Mouse (Mus musculus) monocyte, adult 5-6 weeks (primary cell): ENCODE measurements around the gene Lrrc8c. TPM values are rescaled to one million over a fixed set of nuclear protein-coding genes. Genes with fewer than 3 reads are reported as not detected.
A peak's percentile ranks its signal among the peaks of the same experiment; 100 is the strongest.

Experiments used
- ATAC-seq: fragments of 153-309, 156-312 bp; replicated peaks from 2 replicates; pipeline ENCODE4 v1.8.0; 2017; ENCODE audit warnings: mild to moderate bottlenecking; ENCODE audit not compliant: low TSS enrichment, insufficient number of reproducible peaks, severe bottlenecking, poor library complexity, low FRiP score
- total RNA-seq: library from RNA; stranded (forward); fragments of 200-1000, 200-491, 200-594 nt; gene quantifications from 3 replicates; pipeline ENCODE4 v1.2.3, GENCODE M21; 2017

Gene Lrrc8c
- total RNA-seq, 1 experiment from 2014 or later: 18.1 TPM

- ATAC-seq: no peak
Measured at GRCm38 (mm10) chr5:105536172-105536571, 17.0 kb downstream of the Lrrc8c start.

- no peak for ATAC-seq
Measured at GRCm38 (mm10) chr5:105537101-105537723, 18.0 kb downstream of the Lrrc8c start.

GRCm38 (mm10) chr5:105541051-105541450 is 21.9 kb downstream of the Lrrc8c start:
- ATAC-seq: no peak

GRCm38 (mm10) chr5:105545126-105545525 is 25.9 kb downstream of the Lrrc8c start:
- ATAC-seq: 0 out of 2 replicates have a peak, but pooled peaks have one; percentile 51

GRCm38 (mm10) chr5:105547115-105547514 is 27.9 kb downstream of the Lrrc8c start:
- no peak for ATAC-seq

GRCm38 (mm10) chr5:105551808-105552207 is 32.6 kb downstream of the Lrrc8c start:
- no peak for ATAC-seq

GRCm38 (mm10) chr5:105556291-105556690 is 37.1 kb downstream of the Lrrc8c start:
- ATAC-seq: peak; percentile 25; the same call in 1 of the 2 replicates

GRCm38 (mm10) chr5:105557346-105557745 is 38.2 kb downstream of the Lrrc8c start:
- no peak for ATAC-seq

GRCm38 (mm10) chr5:105557777-105558240 is 38.6 kb downstream of the Lrrc8c start:
- ATAC-seq: peak; percentile 77

GRCm38 (mm10) chr5:105558517-105558916 is 39.3 kb downstream of the Lrrc8c start:
- ATAC-seq: peak; percentile 13; the same call in 1 of the 2 replicates

GRCm38 (mm10) chr5:105561926-105562325 is 42.7 kb downstream of the Lrrc8c start:
- no peak for ATAC-seq

GRCm38 (mm10) chr5:105564761-105565160 is 45.6 kb downstream of the Lrrc8c start:
- no peak for ATAC-seq

GRCm38 (mm10) chr5:105565824-105566223 is 46.6 kb downstream of the Lrrc8c start:
- no peak for ATAC-seq

GRCm38 (mm10) chr5:105566852-105567412 is 47.7 kb downstream of the Lrrc8c start:
- no peak for ATAC-seq

GRCm38 (mm10) chr5:105568043-105568747 is 49.0 kb downstream of the Lrrc8c start:
- ATAC-seq: peak; percentile 54

- ATAC-seq: no peak
Measured at GRCm38 (mm10) chr5:105569168-105569567, 50.0 kb downstream of the Lrrc8c start.

- ATAC-seq: no peak
Measured at GRCm38 (mm10) chr5:105572160-105572692, 53.0 kb downstream of the Lrrc8c start.

GRCm38 (mm10) chr5:105572876-105573275 is 53.7 kb downstream of the Lrrc8c start:
- no peak for ATAC-seq

GRCm38 (mm10) chr5:105574835-105575234 is 55.6 kb downstream of the Lrrc8c start:
- no peak for ATAC-seq
